Mouse (Mus musculus) olfactory bulb, adult 2 months (tissue): ENCODE data around the gene Tspear.

Source experiments
- CTCF ChIP-seq: fragments of 200-500 bp; IDR thresholded peaks from 2 replicates; pipeline ENCODE4 v1.5.1; 2012; ENCODE audit warnings: low read depth, mild to moderate bottlenecking, low read length, moderate library complexity; ENCODE audit not compliant: insufficient read depth
- POLR2A ChIP-seq: fragments of 200-500 bp; IDR thresholded peaks from 2 replicates; pipeline ENCODE4 v1.6.1; 2012; ENCODE audit warnings: mild to moderate bottlenecking, low read depth, low read length, moderate library complexity; ENCODE audit not compliant: insufficient read depth

DNA sequence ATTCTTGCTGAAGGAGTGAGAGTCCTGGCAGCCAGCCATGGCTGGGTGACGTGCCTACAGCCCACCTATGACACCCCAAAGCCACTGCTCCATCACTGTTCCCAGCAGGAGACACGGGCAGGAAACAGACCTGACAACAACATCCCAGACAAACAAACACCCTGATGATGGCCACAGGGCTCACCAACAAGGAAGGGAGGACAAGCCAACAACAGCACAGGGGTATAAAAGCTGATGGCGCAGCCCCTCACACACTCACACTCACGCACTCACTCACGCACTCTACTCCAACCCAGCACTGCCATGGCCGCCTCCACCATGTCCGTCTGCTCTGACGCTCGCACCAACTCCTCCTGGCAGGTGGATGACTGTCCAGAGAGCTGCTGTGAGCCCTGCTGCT is 166.2 kb downstream of the Tspear start, which contains the start of gene Gm10318:
- TF ChIP-seq CTCF: no peak
- TF ChIP-seq POLR2A: no peak
